Mouse (Mus musculus): ENCODE measurements around the gene Repin1.
"Not testable (repeated sequence)": the region's sequence is repeated elsewhere in the genome, so short reads cannot be mapped to it uniquely, and the experiment has no call there.

DNA sequence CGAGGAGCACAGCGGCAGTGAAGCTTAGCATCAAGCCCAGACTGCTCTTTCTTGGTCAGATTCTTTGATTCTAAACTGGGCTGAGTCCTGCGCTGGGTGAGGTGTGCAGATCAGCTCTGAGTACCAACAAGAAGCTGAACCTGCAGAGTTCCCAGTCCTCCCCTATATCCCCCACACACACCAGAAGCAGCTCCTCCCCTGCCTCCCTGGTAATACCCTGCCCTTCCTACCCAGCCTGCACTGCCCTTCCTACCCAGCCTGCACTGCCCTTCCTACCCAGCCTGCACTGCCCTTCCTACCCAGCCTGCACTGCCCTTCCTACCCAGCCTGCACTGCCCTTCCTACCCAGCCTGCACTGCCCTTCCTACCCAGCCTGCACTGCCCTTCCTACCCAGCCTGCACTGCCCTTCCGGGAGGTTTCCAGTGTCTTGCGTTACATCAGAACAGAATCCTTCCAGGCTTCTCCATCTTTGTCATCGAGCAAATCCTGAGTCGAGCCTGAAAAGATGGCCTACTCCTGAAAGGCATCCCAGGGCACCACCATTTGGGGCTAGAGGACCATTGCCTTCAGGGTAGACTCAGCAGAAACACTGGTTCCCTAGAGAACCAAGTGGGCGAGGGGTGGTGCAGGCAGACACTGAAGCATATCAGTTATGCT is 28.6 kb downstream of the Repin1 start:
- not testable (repeated sequence) for TF ChIP-seq CTCF (conservative IDR thresholded peaks at IDR 0.05; ENCODE audit: low read length); POU5F1 (IDR thresholded peaks at IDR 0.05; ENCODE audit: borderline replicate concordance, low read length)

Data from E14TG2a.4 (cell line).